Mouse (Mus musculus): ENCODE measurements at regions not wholly inside any gene's neighbourhood (a gene's known extent, or its start where the extent isn't known, plus 50 kb on each side); places are given as distances from the start of the nearest gene placed in this dataset.

DNA sequence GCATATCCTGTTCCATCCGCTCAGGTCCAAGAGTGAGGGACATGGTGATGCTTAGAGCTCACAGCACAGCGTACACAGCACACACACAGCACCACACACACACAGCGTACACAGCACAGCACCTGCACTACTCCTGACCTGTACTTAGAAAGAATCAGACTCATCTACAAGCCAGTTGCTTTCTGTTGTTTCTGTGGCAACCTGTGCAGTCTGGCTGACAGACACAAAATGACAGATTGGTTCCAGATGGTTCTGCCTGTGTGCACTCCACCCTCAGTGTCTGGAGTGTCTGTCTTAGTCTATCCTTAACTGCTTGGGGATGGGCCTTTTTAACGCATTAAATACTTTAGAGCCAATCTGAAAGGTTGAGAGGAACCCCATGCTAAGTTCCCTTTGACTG lies 150.4 kb upstream of the Kcnab2 start:
- no peak for DNase-seq (ENCODE audit: extremely low read depth, low read depth, low spot score)
- 85% methylated on average over 4 of the region's 4 CpGs for WGBS
- H3K79me2 ChIP-seq (ENCODE audit: control insufficient read depth, insufficient read depth, low read length), result no peaks in the 10 kb centered on the region

DNA sequence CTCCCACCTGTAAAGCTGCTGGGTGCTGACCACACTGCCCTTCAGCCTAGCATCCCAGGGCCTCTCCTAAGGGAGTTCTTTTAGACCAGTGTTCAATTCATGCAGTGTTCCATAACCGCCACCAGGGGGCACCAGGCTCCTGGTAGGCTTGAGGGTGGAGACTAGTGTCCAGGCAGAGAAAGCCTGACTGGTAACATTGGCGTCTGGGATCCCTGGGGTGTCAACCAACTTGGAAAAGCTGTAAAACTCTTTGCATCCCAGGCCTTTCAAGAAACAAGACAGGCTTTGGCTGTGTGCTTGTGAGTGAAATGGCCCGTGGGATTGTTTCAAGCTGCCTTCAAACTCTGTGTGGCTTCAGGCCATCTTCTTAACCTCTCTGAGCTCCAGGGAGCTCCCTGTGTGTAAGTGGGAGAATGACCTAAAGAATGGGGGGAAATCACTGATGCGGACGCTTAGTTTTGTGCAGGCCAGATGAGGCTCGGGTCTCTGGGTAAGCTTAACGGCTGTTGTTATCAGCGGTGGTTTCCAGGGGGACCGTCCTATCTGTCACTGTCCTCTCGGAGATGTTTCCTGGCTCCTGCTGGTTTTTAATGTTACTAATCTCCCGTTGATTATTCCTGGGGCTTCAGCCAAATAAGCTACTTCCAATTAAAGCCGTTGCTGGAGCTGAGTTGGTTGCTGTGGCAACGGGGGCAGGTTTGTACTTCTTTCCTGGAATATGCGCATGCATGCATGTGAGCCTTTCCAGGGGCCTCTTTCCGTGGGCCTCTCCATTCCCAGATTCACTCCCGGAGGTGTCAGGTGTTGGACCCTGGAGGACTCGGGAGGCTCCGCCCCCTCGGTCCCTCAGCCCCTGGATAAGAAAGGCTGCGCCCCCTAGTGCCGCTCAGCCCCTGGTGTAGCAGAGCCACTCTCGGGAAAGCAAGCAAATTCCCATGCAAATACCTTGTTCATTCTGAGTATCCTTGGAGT lies 147.6 kb upstream of the Kcnab2 start:
- no peak overlapping the region for H3K9ac ChIP-seq (ENCODE audit: low read depth, low read length)
- no peaks in the 10 kb centered on the region for H3K79me2 ChIP-seq (ENCODE audit: control insufficient read depth, insufficient read depth, low read length)
- H3K36me3 ChIP-seq (ENCODE audit: control insufficient read depth, insufficient read depth, low read length), result no peaks in the 10 kb centered on the region
- 10% methylated on average over 22 of the region's 22 CpGs for WGBS
- no peaks in the 10 kb centered on the region for H3K4me1 ChIP-seq (ENCODE audit: control insufficient read depth, insufficient read depth, low read length)
- no peak overlapping the region for H3K27ac ChIP-seq (replicated peaks; ENCODE audit: insufficient read depth, low read depth, low read length)
- H3K27me3 ChIP-seq (ENCODE audit: control insufficient read depth, insufficient read depth, low read length), result no peaks in the 10 kb centered on the region
- TF ChIP-seq CTCF (IDR thresholded peaks at IDR 0.05; ENCODE audit: low read depth, low read length) (peak; percentile 86), POLR2A (IDR thresholded peaks at IDR 0.05; ENCODE audit: extremely low read depth, insufficient read depth, low read length) (no peak)
- DNase-seq (ENCODE audit: extremely low read depth, low read depth, low spot score), result peak; percentile 21
- no peak overlapping the region for H3K4me3 ChIP-seq (ENCODE audit: insufficient read depth, low read depth, low read length)

More for the DNA sequence above, 150.4 kb upstream of the Kcnab2 start:
- Histone ChIP-seq H3K27me3 (ENCODE audit: control insufficient read depth, insufficient read depth, low read length) (no peaks in the 10 kb centered on the region), H3K9ac (ENCODE audit: low read depth, low read length) (no peak overlapping the region), H3K4me1 (ENCODE audit: control insufficient read depth, insufficient read depth, low read length) (no peaks in the 10 kb centered on the region), H3K36me3 (ENCODE audit: control insufficient read depth, insufficient read depth, low read length) (no peaks in the 10 kb centered on the region), H3K27ac (replicated peaks; ENCODE audit: insufficient read depth, low read depth, low read length) (no peak overlapping the region), H3K4me3 (ENCODE audit: insufficient read depth, low read depth, low read length) (no peak overlapping the region)
- TF ChIP-seq CTCF (IDR thresholded peaks at IDR 0.05; ENCODE audit: low read depth, low read length) (no peak), POLR2A (IDR thresholded peaks at IDR 0.05; ENCODE audit: extremely low read depth, insufficient read depth, low read length) (no peak)

DNA sequence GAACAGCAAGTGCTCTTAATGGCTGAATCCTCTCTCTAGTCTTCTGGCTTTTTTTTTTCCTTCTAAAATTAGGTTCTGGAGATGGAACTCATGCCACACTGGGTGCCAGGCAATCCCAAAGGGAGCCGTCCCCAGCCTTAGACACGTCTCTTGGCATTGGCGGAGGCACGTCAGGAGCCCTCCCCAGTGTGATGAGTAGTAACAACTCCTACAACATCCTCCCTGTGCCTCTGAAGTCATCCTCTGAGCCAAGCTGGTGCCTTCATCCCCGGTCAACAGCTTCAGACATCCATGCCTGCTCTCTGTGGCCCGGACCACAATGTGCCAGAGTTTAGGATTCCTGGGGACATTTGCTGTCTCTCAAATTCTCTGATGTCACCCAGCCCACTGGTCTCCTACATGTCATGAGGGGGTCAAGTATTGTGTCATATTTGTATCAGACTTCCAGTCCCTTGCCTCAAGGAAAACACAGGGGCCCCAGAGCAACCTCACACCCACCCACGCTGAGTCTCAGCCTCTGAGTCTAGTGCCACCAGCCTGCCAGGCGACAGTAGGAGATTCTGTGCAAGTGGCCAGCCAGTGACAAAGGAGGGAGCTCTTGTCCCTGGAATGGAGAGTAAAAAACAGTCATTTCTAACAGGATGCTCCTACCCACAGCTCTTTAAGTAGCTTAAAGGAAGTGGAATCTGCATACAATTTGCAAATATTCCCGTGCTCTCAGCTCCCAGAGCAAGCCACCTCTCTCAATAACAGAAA lies 144.5 kb upstream of the Kcnab2 start:
- Histone ChIP-seq H3K4me3 (ENCODE audit: insufficient read depth, low read depth, low read length) (no peak overlapping the region), H3K4me1 (ENCODE audit: control insufficient read depth, insufficient read depth, low read length) (no peaks in the 10 kb centered on the region), H3K79me2 (ENCODE audit: control insufficient read depth, insufficient read depth, low read length) (no peaks in the 10 kb centered on the region), H3K27me3 (ENCODE audit: control insufficient read depth, insufficient read depth, low read length) (no peaks in the 10 kb centered on the region), H3K27ac (replicated peaks; ENCODE audit: insufficient read depth, low read depth, low read length) (no peak overlapping the region), H3K9ac (ENCODE audit: low read depth, low read length) (no peak overlapping the region), H3K36me3 (ENCODE audit: control insufficient read depth, insufficient read depth, low read length) (no peaks in the 10 kb centered on the region)
- TF ChIP-seq POLR2A (IDR thresholded peaks at IDR 0.05; ENCODE audit: extremely low read depth, insufficient read depth, low read length), result no peak
- no peak for TF ChIP-seq CTCF (IDR thresholded peaks at IDR 0.05; ENCODE audit: low read depth, low read length)
- WGBS, result 59% methylated on average over 9 of the region's 9 CpGs
- no peak for DNase-seq (ENCODE audit: extremely low read depth, low read depth, low spot score)

DNA sequence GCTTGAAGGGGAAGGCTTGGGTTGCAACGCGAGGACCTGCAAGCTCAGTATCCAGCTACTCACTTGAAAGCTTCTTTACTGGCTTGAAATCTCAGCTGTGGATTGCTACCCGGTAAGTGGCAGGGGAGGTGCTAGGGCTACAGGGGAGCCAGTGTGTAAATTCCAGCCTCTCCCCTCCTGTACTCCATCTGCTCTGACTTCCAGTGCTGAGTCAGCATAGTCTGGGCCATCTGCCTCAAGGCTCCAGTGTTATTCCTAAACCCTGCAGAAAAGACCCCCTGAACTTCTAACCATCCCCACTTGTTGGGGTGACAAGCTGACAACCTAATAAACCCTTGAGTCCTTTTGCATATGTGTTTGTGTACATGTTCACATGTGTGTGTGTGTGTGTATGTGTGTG lies 140.0 kb upstream of the Kcnab2 start:
- no peak for DNase-seq (ENCODE audit: extremely low read depth, low read depth, low spot score)
- Histone ChIP-seq H3K27me3 (ENCODE audit: control insufficient read depth, insufficient read depth, low read length) (no peaks in the 10 kb centered on the region), H3K36me3 (ENCODE audit: control insufficient read depth, insufficient read depth, low read length) (no peaks in the 10 kb centered on the region), H3K4me1 (ENCODE audit: control insufficient read depth, insufficient read depth, low read length) (no peaks in the 10 kb centered on the region), H3K27ac (replicated peaks; ENCODE audit: insufficient read depth, low read depth, low read length) (no peak overlapping the region), H3K4me3 (ENCODE audit: insufficient read depth, low read depth, low read length) (no peak overlapping the region), H3K9ac (ENCODE audit: low read depth, low read length) (no peak overlapping the region), H3K79me2 (ENCODE audit: control insufficient read depth, insufficient read depth, low read length) (no peaks in the 10 kb centered on the region)
- 62% methylated on average over 3 of the region's 3 CpGs for WGBS
- TF ChIP-seq CTCF (IDR thresholded peaks at IDR 0.05; ENCODE audit: low read depth, low read length) (no peak), POLR2A (IDR thresholded peaks at IDR 0.05; ENCODE audit: extremely low read depth, insufficient read depth, low read length) (no peak)

DNA sequence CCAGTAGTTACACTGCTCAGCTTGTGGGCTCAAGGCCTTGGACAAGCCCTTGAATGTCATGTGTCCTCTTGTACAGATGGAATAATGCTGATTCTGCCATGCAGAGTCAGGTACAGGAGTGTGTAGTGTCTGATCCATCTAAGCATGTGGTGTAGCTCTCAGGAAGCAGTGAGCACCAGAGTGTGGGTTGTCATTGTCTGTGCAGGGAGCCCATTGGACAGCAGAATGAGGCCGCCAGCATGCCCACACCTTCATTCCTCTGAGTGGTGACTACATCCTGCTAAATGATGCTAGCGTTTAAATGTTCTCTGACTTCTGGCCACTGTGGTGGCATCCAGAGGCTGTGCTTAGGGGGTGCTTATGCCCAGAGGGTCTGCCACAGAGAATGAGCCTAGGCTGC lies 137.5 kb upstream of the Kcnab2 start:
- Histone ChIP-seq H3K36me3 (ENCODE audit: control insufficient read depth, insufficient read depth, low read length) (no peaks in the 10 kb centered on the region), H3K27ac (replicated peaks; ENCODE audit: insufficient read depth, low read depth, low read length) (no peak overlapping the region), H3K79me2 (ENCODE audit: control insufficient read depth, insufficient read depth, low read length) (no peaks in the 10 kb centered on the region), H3K9ac (ENCODE audit: low read depth, low read length) (no peak overlapping the region), H3K27me3 (ENCODE audit: control insufficient read depth, insufficient read depth, low read length) (no peaks in the 10 kb centered on the region), H3K4me3 (ENCODE audit: insufficient read depth, low read depth, low read length) (no peak overlapping the region), H3K4me1 (ENCODE audit: control insufficient read depth, insufficient read depth, low read length) (no peaks in the 10 kb centered on the region)
- DNase-seq (ENCODE audit: extremely low read depth, low read depth, low spot score), result no peak
- 85% methylated on average over 2 of the region's 2 CpGs for WGBS
- TF ChIP-seq CTCF (IDR thresholded peaks at IDR 0.05; ENCODE audit: low read depth, low read length) (no peak), POLR2A (IDR thresholded peaks at IDR 0.05; ENCODE audit: extremely low read depth, insufficient read depth, low read length) (no peak)

Measured in liver, adult 2 months (tissue).